Mouse (Mus musculus): ENCODE results near the gene Uso1. TPM values are rescaled to one million over a fixed set of nuclear protein-coding genes. Genes with fewer than 3 reads are reported as not detected.

Uso1 gene
- polyA plus RNA-seq (2014; fragmentation: Nextera tagmentation; extraction: Ambion mirVana): 32.9 and 34.4 TPM in 2 replicates

DNA sequence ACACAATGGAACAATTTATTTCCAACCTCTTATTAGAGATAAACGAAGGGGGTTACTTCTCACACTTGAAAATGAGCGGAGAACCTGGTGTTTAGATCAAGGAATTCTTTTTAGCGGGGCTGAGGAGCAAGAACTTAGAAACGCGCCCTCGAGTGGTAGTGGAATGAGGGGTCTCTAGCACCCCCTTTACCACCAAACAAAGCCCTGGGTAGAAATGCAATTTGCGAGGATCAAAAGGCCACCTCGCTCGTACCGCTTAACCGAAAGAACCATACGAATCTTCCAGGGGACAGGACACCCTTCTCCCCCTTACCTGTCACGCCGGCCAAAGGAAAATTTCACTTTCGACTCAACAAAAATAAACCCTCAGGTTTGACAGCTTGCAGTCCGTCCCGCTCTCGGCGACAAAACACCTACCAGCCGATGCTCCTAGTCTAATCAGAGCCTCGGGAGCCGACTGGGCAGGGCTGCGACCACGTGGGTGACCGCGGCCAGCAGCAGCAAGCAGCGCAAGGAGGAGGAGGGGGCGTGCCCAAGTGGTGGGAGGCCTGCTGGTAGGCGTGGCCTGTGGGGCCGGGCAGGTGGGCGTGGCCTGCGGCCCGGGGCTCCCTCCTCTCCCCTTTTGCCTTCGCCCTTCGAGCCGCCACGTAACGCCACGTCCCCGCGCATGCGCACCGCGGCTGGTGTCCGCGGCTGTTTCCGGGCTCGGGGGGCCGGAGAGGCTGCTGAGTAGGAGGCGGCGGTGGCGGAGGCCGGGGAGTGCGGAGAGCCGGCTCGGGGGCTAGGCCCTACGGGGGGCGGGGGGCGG, at the start of gene Uso1:
Gene Uso1 (plus strand): TSS at position 700 of the 808 bp plus-strand sequence.
- ATAC-seq (ENCODE audit: low FRiP score, low TSS enrichment) (peak; percentile 98), DNase-seq (peak; percentile 99)
- peaks cover 26% of the 10 kb centered on the region for H3K4me1 ChIP-seq (ENCODE audit: control insufficient read depth, insufficient read depth, low read length)
- peak within 1 kb of the TSS; percentile 90 for H3K4me3 ChIP-seq (replicated peaks; ENCODE audit: low read depth, low read length)
- peak within 1 kb of the TSS; percentile 85 for H3K27ac ChIP-seq (replicated peaks; ENCODE audit: low read depth, low read length)
- H3K27me3 ChIP-seq (ENCODE audit: control insufficient read depth, insufficient read depth, low read length): no peaks in the 10 kb centered on the region
- H3K9me3 ChIP-seq (ENCODE audit: control insufficient read depth, low read length): no peaks in the 10 kb centered on the region
- H3K4me2 ChIP-seq (ENCODE audit: low read length): peak within 1 kb of the TSS; percentile 78
- H3K36me3 ChIP-seq (ENCODE audit: control insufficient read depth, insufficient read depth, low read length): no peaks in the 10 kb centered on the region
- 1% methylated on average over 59 of the region's 59 CpGs for WGBS
- peak within 1 kb of the TSS; percentile 82 for H3K9ac ChIP-seq (replicated peaks; ENCODE audit: low read length)

DNA sequence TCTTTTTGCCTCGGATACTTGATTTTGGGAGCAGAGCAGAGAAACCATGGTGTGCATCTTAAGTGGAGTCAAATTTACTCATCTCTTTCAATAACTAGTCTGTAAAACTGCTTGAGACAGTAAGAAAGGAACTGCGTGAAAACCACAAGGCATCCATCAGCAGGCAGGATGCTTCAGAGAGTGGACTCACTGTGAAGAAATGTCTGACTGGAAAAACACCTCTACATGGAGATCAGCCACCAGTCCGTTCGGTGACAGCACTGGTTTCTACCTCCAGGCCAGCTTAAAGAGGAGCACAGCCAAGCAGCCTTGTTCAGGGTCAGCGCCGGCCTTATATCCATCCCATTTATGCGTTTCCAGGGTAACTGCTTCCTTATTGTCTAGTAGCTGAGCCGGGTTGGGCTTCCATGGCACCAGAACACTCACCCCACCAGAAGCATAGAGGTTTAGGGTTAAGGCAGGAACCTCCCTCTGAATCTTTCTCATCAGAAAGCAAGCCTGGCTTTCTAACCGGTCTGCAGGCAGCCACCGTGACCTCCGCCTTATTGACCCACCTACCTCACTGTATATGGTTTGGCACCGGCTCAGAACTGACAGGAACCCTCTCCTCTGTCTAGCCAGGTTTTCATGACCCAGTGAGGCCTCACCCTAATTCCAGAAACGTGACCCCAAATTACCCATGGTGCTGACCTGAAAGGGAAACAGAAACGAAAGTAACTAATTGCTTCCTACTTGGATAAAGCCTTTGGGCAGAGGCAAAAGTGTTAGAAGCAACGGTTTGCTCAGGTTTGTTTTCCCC, 44.3 kb upstream of the Uso1 start:
- Histone ChIP-seq H3K4me2 (ENCODE audit: low read length) (no peak overlapping the region), H3K36me3 (ENCODE audit: control insufficient read depth, insufficient read depth, low read length) (no peaks in the 10 kb centered on the region), H3K27me3 (ENCODE audit: control insufficient read depth, insufficient read depth, low read length) (no peaks in the 10 kb centered on the region), H3K27ac (replicated peaks; ENCODE audit: low read depth, low read length) (no peak overlapping the region), H3K9ac (replicated peaks; ENCODE audit: low read length) (no peak overlapping the region), H3K9me3 (ENCODE audit: control insufficient read depth, low read length) (no peaks in the 10 kb centered on the region), H3K4me3 (replicated peaks; ENCODE audit: low read depth, low read length) (no peak overlapping the region), H3K4me1 (ENCODE audit: control insufficient read depth, insufficient read depth, low read length) (peaks cover 5% of the 10 kb centered on the region; the same call in 1 of the 2 replicates)
- no peak for DNase-seq
- WGBS: 28% methylated on average over 15 of the region's 15 CpGs
- ATAC-seq (ENCODE audit: low FRiP score, low TSS enrichment): no peak

DNA sequence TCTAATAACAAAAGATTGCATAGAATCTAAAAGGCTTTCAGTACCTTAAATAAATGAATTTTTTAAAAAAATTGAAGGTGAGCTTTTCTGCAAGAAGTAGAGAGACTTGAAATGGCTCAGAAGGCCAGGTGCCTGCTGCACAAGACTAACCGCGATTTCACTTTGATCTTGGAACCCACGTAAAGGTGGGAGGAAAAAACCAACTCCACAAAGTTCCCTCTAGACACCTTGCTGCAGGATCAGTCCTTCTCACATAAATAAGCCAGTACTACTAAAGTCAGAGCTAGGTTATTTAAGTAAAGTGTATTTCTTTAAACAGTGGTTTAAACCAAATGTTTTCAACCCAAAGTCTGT, 43.7 kb upstream of the Uso1 start:
- no peak for ATAC-seq (ENCODE audit: low FRiP score, low TSS enrichment)
- H3K27me3 ChIP-seq (ENCODE audit: control insufficient read depth, insufficient read depth, low read length): no peaks in the 10 kb centered on the region
- no peaks in the 10 kb centered on the region for H3K9me3 ChIP-seq (ENCODE audit: control insufficient read depth, low read length)
- H3K4me1 ChIP-seq (ENCODE audit: control insufficient read depth, insufficient read depth, low read length): peaks cover 5% of the 10 kb centered on the region; the same call in 1 of the 2 replicates
- no peak for DNase-seq
- WGBS: 85% methylated on average over 3 of the region's 3 CpGs
- H3K9ac ChIP-seq (replicated peaks; ENCODE audit: low read length): no peak overlapping the region
- H3K27ac ChIP-seq (replicated peaks; ENCODE audit: low read depth, low read length): no peak overlapping the region
- no peak overlapping the region for H3K4me2 ChIP-seq (ENCODE audit: low read length)
- H3K4me3 ChIP-seq (replicated peaks; ENCODE audit: low read depth, low read length): no peak overlapping the region
- H3K36me3 ChIP-seq (ENCODE audit: control insufficient read depth, insufficient read depth, low read length): no peaks in the 10 kb centered on the region

DNA sequence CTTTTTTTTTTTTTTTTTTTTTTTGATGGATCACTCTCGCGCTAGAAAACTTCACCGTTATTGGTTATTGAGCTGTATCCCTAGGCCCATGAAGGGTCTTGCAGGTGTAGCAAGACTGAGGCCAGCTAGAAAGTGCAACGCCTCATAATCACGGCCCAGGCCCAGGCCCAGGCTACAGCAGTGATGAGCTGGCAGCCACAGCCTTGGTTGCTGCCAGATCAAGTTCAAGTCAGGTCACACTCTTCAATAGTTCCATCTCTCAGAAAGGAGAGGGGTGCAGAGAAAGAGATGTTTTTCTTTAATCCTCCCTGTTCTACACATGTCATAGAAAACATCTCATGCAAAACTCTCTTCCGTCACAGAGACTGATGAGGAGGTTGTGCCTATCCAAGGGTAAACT, 41.0 kb upstream of the Uso1 start:
- no peak overlapping the region for H3K9ac ChIP-seq (replicated peaks; ENCODE audit: low read length)
- H3K4me1 ChIP-seq (ENCODE audit: control insufficient read depth, insufficient read depth, low read length): peaks cover 5% of the 10 kb centered on the region; the same call in 1 of the 2 replicates
- no peaks in the 10 kb centered on the region for H3K36me3 ChIP-seq (ENCODE audit: control insufficient read depth, insufficient read depth, low read length)
- no peak overlapping the region for H3K4me2 ChIP-seq (ENCODE audit: low read length)
- no peak for DNase-seq
- H3K4me3 ChIP-seq (replicated peaks; ENCODE audit: low read depth, low read length): no peak overlapping the region
- no peak overlapping the region for H3K27ac ChIP-seq (replicated peaks; ENCODE audit: low read depth, low read length)
- no peak for ATAC-seq (ENCODE audit: low FRiP score, low TSS enrichment)
- H3K27me3 ChIP-seq (ENCODE audit: control insufficient read depth, insufficient read depth, low read length): no peaks in the 10 kb centered on the region
- 87% methylated on average over 6 of the region's 6 CpGs for WGBS
- H3K9me3 ChIP-seq (ENCODE audit: control insufficient read depth, low read length): no peaks in the 10 kb centered on the region

DNA sequence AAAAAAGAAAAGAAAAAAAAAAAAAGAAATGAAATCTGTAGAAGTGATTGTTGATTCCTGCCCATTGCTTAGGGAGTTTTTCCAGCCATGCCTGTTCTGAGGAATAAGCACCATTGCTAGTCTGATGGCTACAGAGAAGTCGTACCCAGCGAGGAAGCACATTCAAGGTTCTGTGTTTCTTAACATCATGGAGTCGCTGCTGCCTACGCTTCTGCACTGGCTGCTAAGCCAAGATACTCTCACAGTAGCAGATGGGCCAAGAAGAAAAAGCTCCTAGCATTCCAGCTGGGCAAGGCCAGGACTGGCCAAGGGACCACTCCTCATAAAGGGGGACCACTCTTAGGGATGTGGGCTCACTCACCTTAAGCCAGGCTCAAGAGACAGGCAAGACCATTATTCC, 40.0 kb upstream of the Uso1 start:
- Histone ChIP-seq H3K9me3 (ENCODE audit: control insufficient read depth, low read length) (no peaks in the 10 kb centered on the region), H3K36me3 (ENCODE audit: control insufficient read depth, insufficient read depth, low read length) (no peaks in the 10 kb centered on the region), H3K4me2 (ENCODE audit: low read length) (no peak overlapping the region), H3K27ac (replicated peaks; ENCODE audit: low read depth, low read length) (no peak overlapping the region), H3K9ac (replicated peaks; ENCODE audit: low read length) (no peak overlapping the region), H3K4me3 (replicated peaks; ENCODE audit: low read depth, low read length) (no peak overlapping the region), H3K27me3 (ENCODE audit: control insufficient read depth, insufficient read depth, low read length) (no peaks in the 10 kb centered on the region), H3K4me1 (ENCODE audit: control insufficient read depth, insufficient read depth, low read length) (peaks cover 5% of the 10 kb centered on the region; the same call in 1 of the 2 replicates)
- WGBS: 91% methylated on average over 4 of the region's 4 CpGs
- ATAC-seq (ENCODE audit: low FRiP score, low TSS enrichment) (no peak), DNase-seq (no peak)

DNA sequence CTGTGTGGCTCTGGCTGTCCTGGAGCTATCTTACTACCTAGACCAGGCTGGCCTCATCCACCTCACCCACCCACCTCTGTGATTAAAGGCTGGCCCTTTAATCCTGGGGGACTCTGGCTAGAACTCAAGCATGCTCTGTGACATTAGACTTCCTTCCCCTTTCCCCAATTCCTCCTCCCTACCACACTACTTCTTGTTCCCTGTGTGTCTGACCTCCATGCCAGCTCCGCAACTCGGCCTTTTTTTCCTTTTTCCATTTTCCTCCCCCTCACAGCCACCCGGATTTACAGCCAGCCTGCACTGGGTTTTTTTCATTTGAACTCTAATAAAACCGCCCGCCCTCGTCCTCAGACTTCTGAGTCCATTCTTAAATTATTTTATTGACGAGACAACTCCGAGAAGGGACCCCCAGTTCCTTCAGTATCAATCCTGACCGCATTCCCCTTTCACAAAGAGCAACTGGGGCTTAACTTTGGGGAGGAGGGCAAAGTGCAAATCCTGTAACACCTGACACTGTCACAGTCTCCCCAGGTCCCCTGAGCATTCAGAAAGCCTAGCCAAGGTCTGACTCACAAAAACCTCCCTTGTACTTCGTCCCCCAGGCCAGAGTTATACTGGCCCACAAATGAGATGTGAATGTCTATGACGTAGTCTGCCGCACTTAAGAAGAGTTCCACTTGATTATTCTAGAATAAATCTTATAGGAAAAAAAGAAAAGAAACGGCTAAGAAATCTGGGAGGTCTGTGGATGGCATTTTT, 39.2 kb upstream of the Uso1 start:
- no peak overlapping the region for H3K9ac ChIP-seq (replicated peaks; ENCODE audit: low read length)
- H3K27ac ChIP-seq (replicated peaks; ENCODE audit: low read depth, low read length): no peak overlapping the region
- DNase-seq (no peak), ATAC-seq (ENCODE audit: low FRiP score, low TSS enrichment) (no peak)
- 60% methylated on average over 13 of the region's 13 CpGs for WGBS
- no peaks in the 10 kb centered on the region for H3K9me3 ChIP-seq (ENCODE audit: control insufficient read depth, low read length)
- H3K4me1 ChIP-seq (ENCODE audit: control insufficient read depth, insufficient read depth, low read length): peaks cover 2% of the 10 kb centered on the region; the same call in 1 of the 2 replicates
- no peaks in the 10 kb centered on the region for H3K36me3 ChIP-seq (ENCODE audit: control insufficient read depth, insufficient read depth, low read length)
- no peak overlapping the region for H3K4me2 ChIP-seq (ENCODE audit: low read length)
- H3K27me3 ChIP-seq (ENCODE audit: control insufficient read depth, insufficient read depth, low read length): no peaks in the 10 kb centered on the region
- no peak overlapping the region for H3K4me3 ChIP-seq (replicated peaks; ENCODE audit: low read depth, low read length)

DNA sequence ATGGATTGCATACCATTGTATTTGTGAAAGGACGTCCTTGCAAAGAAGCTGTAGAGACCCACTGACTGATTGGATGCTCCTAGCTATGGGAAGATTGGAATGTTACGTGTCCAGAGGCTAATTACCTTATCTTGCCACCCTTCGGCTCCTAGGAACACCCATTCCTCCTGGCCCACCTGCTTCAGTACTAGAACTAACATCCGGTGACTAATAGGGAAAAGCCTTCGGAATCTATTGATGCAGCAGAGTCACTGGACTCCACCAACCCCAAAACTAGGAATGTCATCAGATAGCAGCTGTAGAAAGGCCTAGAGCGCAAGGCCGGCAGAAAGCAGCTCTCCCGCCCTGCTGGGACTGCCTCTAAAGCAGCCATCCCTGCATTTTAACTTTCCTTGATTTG, 36.1 kb upstream of the Uso1 start:
- ATAC-seq (ENCODE audit: low FRiP score, low TSS enrichment): no peak
- 89% methylated on average over 8 of the region's 8 CpGs for WGBS
- no peak overlapping the region for H3K9ac ChIP-seq (replicated peaks; ENCODE audit: low read length)

DNA sequence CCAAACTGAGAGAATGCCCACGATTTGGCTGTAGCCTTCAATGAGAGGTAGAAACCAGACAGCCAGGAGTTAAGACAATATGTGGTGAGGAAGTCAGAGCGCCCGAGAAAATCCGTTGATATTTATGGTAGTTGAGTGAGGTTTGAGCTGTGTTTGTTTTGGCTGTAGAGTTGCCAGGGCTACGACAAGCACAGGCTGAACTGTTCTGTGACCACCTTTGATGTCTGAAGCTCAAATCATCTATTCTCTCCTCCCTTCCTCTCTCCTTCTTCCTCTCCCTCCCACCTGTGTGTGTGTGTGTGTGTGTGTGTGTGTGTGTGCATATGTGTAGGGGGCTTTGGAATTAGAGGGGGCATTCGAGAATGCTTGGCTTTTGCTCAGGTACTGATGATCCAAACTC, 34.7 kb upstream of the Uso1 start:
- no peaks in the 10 kb centered on the region for H3K27me3 ChIP-seq (ENCODE audit: control insufficient read depth, insufficient read depth, low read length)
- DNase-seq: no peak
- WGBS: 66% methylated on average over 6 of the region's 6 CpGs
- no peaks in the 10 kb centered on the region for H3K36me3 ChIP-seq (ENCODE audit: control insufficient read depth, insufficient read depth, low read length)
- no peak overlapping the region for H3K4me3 ChIP-seq (replicated peaks; ENCODE audit: low read depth, low read length)
- H3K4me1 ChIP-seq (ENCODE audit: control insufficient read depth, insufficient read depth, low read length): no peaks in the 10 kb centered on the region
- ATAC-seq (ENCODE audit: low FRiP score, low TSS enrichment): no peak
- H3K9me3 ChIP-seq (ENCODE audit: control insufficient read depth, low read length): no peaks in the 10 kb centered on the region
- H3K4me2 ChIP-seq (ENCODE audit: low read length): no peak overlapping the region
- H3K27ac ChIP-seq (replicated peaks; ENCODE audit: low read depth, low read length): no peak overlapping the region
- H3K9ac ChIP-seq (replicated peaks; ENCODE audit: low read length): no peak overlapping the region

More for the DNA sequence above, 36.1 kb upstream of the Uso1 start:
- Histone ChIP-seq H3K9me3 (ENCODE audit: control insufficient read depth, low read length) (no peaks in the 10 kb centered on the region), H3K27me3 (ENCODE audit: control insufficient read depth, insufficient read depth, low read length) (no peaks in the 10 kb centered on the region), H3K4me1 (ENCODE audit: control insufficient read depth, insufficient read depth, low read length) (no peaks in the 10 kb centered on the region), H3K36me3 (ENCODE audit: control insufficient read depth, insufficient read depth, low read length) (no peaks in the 10 kb centered on the region), H3K27ac (replicated peaks; ENCODE audit: low read depth, low read length) (no peak overlapping the region), H3K4me3 (replicated peaks; ENCODE audit: low read depth, low read length) (no peak overlapping the region), H3K4me2 (ENCODE audit: low read length) (no peak overlapping the region)
- DNase-seq: no peak
